Mouse (Mus musculus) heart, adult 11 months (tissue): ENCODE results near the gene Renbp.

Source experiments
- DNase-seq: peaks from one replicate; pipeline ENCODE4 v3.0.0; 2022

The Renbp gene

DNA sequence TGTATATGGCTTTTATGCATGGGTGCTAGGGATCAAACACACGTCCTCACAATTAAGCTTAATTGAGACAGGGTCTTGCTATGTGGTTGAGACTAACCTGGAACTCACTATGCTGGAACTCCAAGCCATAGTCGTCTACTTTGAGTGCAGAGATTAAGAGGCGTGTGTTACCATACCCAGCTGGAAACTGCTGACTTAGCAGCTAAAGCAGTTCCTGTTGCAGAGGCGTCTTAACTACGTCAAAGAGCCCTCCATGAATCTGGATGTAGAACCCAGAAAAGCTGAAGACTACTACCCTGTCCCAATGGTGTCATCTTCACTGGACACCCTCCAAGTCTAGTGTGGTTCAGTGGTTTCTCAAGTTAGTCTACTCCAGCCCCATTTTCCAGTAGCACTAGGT lies 12.0 kb downstream of the Renbp start:
- peak; percentile 72 for DNase-seq

DNA sequence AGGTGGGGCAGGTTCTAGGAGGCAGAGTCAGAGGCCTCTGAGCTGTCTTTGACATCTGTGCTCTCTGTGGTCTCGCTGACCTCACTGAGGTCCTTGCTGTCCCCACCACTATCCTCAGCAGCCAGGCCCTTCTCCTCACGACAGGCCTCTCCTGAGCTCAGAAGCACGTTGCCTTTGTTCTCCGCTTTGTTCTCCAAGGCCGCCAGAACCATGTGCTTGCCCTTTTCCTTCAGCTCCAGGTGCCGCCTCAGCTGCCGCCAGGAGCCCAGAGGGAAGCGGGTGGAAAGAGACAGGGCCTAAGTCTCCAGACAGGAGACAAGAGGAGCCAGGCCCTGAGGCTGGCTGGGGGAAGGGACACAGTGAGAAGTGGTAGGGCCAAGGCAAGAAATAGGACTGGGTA lies 13.7 kb downstream of the Renbp start:
- DNase-seq: peak; percentile 83

- peak; percentile 100 for DNase-seq
Measured at GRCm38 (mm10) chrX:73914827-73915703, 15.6 kb downstream of the Renbp start.

- peak; percentile 86 for DNase-seq
Measured at GRCm38 (mm10) chrX:73911588-73911987, 19.1 kb downstream of the Renbp start.

GRCm38 (mm10) chrX:73911156-73911555 lies 19.5 kb downstream of the Renbp start:
- peak; percentile 92 for DNase-seq

DNA sequence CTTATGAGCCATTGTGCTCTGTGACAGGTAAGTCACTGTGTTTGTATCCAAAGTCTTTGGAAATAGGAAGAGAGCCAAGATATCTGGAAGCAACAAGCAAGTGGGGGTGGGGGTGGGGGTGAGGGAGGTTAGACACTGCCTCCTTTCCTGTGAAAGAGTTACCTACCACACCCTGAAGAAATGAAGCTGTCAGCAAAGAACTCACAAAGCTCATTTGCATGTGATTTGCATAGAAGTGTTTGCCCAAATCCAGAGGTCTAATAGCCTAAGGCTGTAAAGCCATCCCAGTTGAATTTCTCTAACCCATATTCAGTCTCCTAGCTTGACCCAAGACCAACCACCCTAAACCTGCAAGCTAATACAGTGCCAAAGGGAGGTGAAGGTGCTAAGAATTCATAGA lies 20.2 kb downstream of the Renbp start:
- no peak for DNase-seq

DNA sequence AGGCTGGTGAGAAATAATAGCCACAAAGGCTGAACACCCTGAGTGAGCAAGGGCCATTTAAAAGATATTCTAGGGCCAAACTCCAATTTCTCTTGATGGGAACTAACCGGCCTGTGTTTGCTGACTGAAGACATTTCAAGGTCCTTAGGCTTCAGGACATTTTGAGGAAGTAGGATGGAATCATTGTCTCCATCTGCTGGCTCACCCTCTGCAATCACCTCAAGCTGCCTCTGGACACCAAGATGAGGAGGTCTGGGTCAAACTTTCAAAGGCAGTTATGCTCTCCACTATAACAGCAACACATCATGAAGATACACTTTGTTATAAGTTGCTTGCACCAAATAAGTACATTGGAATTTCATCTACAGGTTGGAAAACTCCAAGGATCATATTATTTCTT lies 20.6 kb downstream of the Renbp start:
- no peak for DNase-seq

DNA sequence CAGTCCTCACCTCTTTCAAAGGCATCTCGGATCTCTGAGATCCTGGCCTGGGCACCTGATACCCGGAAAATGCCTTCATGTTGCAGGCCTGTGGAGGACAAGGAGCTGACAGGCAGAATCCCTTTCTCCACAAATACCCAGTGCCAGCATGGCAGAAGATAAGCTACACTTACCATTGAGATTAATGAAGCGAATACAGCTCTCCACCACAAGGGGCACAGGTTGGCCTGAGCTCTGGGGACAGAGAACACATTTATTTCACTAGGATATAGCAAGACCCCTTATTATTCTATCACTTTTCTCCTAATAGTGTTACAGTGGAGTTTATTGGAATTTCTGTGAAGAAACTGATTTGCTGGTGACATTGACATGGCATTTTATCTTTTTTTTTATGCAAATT lies 32.7 kb downstream of the Renbp start:
- DNase-seq: no peak

GRCm38 (mm10) chrX:73895719-73896118 lies 34.9 kb downstream of the Renbp start, which contains the start of gene L1cam:
Gene L1cam, minus strand, starts transcription at chrX:73896105.
- DNase-seq: peak; percentile 89

GRCm38 (mm10) chrX:73892833-73893232 lies 37.8 kb downstream of the Renbp start:
- DNase-seq: peak; percentile 60

GRCm38 (mm10) chrX:73891551-73892152 lies 39.0 kb downstream of the Renbp start, which contains the start of gene Avpr2:
Gene Avpr2, plus strand, starts transcription at chrX:73892102.
- no peak for DNase-seq

DNA sequence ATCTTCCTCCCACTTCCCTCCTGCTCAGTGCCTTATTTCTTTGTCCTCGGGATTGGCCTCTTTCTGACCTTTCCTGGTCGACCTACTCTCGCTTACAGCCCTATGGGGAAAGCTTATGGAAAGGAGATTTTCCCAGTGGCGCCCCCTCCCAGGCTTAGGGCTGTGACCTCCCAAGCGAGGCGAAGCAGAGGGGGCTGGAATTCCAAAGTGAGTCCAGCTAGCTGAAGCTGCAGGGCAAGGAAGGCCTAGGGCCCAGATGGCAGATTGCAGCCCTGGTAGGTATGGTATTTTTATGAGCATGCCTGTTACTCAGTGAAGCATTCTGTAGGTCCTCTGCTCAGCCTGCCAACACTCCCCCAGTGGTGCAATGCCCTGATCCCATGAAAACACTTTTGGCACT lies 49.2 kb downstream of the Renbp start:
- no peak for DNase-seq

DNA sequence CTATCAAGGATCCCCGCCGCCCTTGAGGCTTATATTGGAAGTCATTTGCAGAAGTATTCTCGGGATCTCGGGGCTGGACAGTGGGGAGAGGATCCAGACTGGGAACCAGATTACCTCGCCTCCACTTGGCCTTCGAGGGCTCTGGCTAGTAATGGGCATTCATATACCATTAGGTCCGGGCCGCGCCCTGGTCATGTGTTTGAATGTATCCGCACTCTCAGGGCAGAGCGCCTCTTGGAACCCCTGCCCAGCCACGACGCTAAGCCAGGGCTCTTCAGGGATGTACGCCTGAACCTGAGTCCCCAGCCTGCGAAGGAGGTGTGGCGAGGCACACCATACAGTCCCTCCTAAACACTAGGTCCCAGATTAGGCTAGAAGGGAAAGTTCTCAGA lies 49.6 kb downstream of the Renbp start:
- no peak for DNase-seq

GRCm38 (mm10) chrX:73880194-73881035 lies 50.2 kb downstream of the Renbp start:
- DNase-seq: peak; percentile 93

GRCm38 (mm10) chrX:73877014-73877413 lies 53.6 kb downstream of the Renbp start:
- DNase-seq: no peak

- no peak for DNase-seq
Measured at GRCm38 (mm10) chrX:73875881-73876280, 54.8 kb downstream of the Renbp start.
